Mouse (Mus musculus) embryo, embryonic 10.5 days (tissue): ENCODE results near the gene Etnk2.

Source experiments
- DNase-seq: peaks from one replicate; pipeline ENCODE4 v3.0.0-alpha.2; 2015; ENCODE audit warnings: low spot score

Etnk2 gene

DNA sequence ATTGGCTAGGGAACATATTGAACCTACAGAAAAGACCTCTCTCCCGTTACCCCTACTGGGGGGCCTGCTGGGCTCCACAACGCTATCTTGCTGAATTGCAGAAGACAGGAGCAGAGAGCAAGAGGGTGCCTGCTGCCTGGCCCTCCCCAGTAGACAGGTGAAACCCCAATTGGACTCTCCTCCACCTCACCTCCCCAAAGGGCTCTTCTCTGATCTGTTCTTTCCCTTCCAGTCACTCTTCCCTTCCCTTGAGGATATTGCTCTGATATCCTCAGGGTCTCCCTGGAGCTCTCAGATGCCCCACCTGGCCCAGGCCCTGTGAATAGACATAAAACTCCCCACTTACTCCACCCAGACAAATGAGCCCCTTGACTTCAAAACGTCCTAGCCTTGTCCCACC lies 53.7 kb downstream of the Etnk2 start:
- no peak for DNase-seq

DNA sequence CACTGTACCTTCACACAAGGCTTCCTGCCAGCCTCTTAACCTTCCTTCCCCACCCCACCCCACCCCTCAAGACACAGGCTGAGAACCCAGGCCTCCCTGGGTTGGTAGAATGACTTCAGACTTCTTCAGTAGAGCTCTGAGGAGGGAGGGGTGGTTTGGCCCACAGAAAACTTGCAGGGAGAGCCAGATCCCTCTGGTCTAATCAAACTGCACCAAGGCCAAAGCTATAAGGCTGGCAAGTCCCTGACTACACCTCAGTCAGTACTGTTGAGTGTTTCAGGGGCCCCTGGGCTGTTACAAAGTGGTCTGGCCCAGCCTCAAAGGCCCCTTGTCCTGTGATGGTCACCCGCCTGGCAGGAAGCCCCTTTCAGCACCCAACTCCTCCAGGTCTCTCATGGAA lies 54.2 kb downstream of the Etnk2 start:
- DNase-seq = no peak

DNA sequence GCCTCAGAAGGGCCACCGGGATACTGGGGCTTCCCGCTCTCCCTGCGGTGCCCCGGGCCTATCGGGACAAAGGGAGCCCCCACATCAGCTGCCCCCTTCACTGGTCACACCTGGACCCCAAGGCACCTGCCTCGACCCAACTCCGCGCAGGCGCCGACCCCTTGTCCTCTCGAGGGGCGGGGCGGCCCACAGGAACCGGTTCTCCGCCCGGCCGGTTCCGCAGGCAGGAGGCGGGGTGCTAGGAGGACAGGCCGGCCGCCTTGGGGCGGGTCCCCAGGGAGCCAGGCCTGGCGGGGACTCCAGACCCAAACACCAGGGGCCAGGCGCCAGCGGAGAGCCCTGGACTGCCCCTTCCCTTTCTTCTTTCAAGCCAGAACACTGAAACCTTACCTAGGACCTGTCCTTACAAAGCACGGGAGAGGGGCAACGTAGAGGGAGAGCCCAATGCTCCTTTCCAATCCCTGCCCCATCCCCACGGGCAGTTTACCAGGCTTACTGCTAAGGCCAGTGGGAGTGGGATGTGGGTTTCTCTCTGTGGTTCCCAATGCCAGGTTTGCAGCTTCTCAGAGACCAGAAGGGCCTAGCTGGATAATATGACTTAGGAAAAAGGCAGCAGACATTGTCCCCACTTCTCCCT lies 54.9 kb downstream of the Etnk2 start:
- DNase-seq = peak; percentile 50

DNA sequence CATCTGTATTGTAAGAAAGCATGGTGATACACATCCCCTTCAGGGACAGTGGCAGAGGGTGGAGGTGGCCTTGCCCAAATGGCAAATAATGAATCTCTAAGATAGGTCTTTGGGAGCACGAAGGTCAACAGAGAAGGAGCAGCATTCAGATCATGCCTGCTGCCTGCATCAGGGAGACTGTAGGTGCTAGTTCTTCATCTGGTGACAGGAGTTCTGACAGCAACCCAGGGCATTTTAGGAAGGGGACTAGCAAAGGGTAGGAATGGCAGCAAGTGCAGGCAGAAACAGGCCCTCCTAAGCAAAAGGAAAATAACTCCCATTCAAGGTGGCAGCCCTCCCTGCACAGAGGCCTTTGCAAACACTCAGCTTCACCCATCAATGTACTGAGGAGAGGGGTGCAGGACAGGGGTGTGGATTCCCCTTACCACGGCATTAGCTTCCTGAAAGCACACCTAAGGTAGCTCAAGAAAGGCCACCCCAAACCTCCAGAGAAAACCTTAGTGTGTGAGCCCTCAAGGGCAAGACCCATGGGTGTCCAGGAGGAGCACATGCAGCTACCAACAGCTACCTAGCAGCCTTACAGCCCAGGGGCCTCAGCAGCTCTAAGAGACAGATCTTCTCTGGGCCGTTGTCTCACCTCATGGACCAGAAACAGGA lies 55.9 kb downstream of the Etnk2 start:
- no peak for DNase-seq

DNA sequence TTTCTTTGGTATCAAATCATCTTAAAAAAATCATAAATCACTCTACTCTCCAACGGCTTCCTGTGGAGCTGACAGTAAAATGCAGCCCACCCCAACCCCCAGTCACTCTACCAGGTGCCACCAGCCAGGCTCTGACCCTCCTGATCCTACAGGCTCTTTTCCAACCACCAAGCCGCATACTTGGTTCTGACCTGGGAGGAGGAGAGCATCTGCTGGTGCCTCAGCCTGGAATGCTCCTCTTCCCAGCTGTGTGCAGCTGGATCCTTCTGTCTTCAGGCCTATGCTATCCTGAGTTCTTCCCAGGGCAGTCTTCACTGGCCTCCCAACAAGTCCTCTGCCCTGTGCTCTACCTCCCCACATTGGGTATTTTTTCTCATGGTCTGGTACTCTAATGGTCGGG lies 57.1 kb downstream of the Etnk2 start:
- no peak for DNase-seq

DNA sequence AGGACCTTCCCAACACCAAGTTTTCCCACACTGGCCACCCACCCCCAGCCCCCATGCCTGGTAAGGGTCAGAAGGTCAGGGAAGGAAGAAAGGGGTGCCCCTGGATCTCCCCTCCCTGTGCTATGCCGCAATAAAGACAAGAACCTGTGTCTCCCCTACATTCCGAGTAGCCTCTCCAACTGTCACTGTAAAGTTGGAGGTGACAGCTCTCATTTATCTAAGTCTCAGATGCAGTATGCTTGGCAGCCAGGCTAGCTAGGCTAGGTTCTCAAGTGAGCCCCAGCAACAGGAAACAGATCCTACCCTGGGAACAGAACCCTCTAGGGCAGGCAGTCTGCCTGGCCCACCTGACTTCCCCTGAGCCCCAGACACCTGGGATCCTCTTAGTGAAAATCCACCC lies 57.7 kb downstream of the Etnk2 start:
- DNase-seq = no peak

DNA sequence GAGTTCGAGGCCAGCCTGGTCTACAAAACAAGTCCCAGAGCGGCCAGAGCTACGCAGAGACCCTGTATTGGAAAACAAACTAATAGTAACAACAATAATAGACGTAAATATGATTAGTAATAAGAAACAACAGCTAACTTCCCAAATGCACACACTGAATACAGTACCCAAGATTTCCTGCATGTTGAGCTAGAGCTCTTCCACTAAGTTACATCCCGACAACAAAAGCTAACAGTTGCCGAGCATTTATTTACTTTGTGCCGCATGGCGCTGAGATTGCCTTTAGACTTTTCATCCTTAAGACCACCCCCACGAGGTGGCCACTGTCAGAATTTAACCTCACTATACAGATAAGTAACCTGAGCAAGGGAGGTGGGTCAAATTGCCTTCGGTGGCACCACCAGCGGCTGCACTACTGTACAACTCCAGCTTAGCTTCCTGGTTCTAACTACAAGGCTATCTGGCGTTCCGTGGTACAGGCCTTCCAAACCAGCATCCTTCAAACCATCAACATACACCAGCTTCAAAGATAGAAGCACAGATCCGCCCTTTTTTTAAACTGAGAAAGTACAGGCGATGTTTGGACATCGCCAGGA lies 58.7 kb downstream of the Etnk2 start:
- no peak for DNase-seq

DNA sequence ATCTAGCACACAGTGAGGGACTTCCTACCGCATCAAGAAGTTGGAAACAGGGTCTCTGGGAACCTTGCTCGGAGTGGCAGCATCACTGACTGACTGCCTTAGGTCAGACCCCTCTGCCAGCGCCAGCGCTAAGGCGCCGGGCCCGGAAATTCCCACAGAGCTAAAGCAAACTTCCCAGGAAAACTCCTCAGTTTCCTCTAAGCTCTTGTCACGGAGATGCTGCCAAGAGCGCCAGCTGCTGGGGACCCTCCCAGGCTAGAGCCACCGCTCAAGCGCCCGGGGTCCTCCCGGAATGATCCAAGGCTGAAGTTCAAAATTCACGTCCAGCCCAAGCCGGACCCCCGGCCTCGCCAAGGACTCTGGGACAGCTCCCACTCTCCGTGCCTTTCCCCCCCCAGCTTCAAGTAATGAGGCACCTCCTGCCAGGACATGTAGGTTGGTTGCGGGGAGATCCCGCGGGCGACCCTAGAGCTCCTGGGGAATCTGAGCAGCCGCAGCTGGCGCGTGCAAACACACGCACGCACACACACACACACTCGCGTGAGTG lies 59.3 kb downstream of the Etnk2 start:
- DNase-seq = peak; percentile 74

DNA sequence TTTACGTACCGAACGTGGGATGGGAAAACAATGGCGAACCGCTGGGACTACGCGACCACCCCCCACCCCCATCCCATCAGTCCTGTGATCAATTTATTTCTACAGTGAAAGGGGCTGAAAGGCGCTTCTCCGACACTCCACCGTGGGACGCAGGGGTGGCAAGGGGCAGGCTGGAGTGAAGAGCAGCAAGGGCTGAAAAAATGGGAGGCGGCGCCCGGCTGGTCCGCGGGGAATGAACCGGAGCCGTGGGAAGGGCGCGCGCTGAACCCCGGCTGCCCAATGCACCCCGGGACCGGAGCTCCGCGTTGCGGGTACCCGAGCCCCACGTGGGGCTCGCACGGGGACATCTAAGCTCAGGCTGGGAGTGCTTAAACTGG lies 59.8 kb downstream of the Etnk2 start:
- DNase-seq = peak; percentile 58

DNA sequence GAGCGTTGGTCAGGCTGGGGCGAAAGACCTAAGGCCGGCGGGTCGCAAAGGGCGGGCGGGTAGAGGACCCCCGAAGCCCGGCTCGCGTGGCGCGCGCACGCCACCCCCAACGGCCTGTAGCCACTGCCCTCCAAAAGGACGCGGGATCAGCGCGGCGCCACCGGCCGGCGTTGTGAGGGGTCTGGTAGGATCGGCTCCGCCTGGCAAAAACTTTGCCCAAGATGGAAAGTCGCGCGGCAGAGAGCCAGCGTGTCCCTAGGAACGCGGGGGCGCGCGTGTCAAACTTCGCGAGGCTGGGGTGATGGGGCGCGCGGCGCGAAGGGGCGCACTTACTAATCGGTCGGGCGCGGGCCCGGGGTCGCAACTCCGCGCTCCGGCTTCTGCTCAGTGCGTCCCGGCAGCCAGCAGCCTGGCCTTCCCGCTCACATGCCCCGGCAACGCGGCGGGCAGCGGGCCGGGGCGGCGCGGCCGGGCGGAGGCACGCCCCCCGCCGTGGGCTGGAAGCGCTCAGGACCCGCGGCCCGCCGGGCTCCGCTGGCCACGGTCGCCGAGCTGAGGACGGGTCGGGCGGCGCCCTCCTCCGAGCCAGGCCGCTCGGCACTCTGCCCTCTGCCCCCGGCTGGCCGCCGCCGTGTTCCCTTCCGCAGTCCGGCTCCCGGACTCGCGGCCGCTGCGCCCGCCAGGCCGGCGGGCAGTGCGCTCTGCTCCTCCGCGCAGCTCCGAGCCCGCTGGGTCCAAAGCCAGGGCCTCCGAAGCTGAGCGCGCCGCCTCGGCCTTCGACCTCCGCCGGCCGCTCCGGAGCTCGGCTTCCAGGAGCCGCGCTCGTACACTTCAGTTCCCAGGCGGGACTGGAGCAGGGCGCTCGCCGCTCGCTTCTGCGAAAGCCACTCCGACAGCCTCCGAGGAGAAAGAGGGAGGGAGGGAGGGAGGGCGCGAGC lies 60.4 kb downstream of the Etnk2 start, which contains the start of gene Sox13:
Gene Sox13 (minus strand): TSS at position 835 of the 938 bp plus-strand sequence.
- DNase-seq = peak; percentile 86

DNA sequence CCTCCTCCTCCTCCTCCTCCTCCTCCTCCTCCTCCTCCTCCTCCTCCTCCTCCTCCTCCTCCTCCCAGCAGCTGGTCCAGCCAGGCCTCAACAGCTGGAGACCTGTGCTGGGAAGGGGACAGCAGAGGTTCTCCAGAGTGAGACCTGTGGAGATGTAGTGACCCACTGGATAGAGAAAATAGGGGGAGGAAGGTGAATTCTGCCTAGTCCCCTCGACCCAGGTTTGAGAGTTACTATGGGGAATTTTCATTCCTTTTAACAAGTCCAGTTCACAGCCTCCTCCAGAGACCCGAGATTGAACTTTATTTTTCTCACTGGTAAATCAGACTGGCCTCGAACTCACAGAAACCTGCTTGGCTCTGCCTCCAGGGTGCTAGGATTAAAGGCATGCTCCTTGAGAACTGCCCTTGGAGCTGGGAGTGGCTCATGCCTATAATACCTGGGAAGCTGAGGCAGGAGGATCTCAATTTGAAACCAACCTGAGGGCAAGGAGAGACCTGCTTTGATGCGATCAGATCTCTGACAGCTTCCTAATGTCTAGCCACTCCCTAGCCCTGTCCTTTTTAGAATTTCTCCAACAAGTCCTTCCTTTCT lies 61.3 kb downstream of the Etnk2 start:
- DNase-seq = no peak
